Comparison of ENCODE assay signal across 8 mouse cellular contexts in genomic region chr5:5343741-5344140, GRCm38 (mm10).
DNase-seq lines count a peak whose midpoint lies in the region; ATAC-seq and TF ChIP-seq lines count a peak whose summit lies in the region.

No protein-coding gene starts in this region.

- H3K36me3 ChIP-seq in hindbrain, embryonic 12.5 days = no peaks in the 10 kb centered on the region
- H3K36me3 ChIP-seq in hindbrain, postnatal 0 days (ENCODE audit: insufficient read depth, low read length) = no peaks in the 10 kb centered on the region
- no peaks in the 10 kb centered on the region for H3K36me3 ChIP-seq in embryonic facial prominence, embryonic 13.5 days
- no peaks in the 10 kb centered on the region for H3K36me3 ChIP-seq in limb, embryonic 12.5 days

- WGBS in hindbrain, embryonic 12.5 days = 80% methylated on average over 2 of the region's 2 CpGs
- 89% methylated on average over 2 of the region's 2 CpGs for WGBS in hindbrain, postnatal 0 days
- 79% methylated on average over 2 of the region's 2 CpGs for WGBS in embryonic facial prominence, embryonic 13.5 days
- 86% methylated on average over 2 of the region's 2 CpGs for WGBS in limb, embryonic 12.5 days

- peaks cover 25% of the 10 kb centered on the region for H3K4me1 ChIP-seq in hindbrain, embryonic 12.5 days
- H3K4me1 ChIP-seq in hindbrain, postnatal 0 days (ENCODE audit: insufficient read depth, low read length) = peaks cover 11% of the 10 kb centered on the region; the same call in 1 of the 2 replicates
- H3K4me1 ChIP-seq in embryonic facial prominence, embryonic 13.5 days = peaks cover 28% of the 10 kb centered on the region
- H3K4me1 ChIP-seq in limb, embryonic 12.5 days (replicated peaks) = peaks cover 28% of the 10 kb centered on the region

- H3K27ac ChIP-seq in hindbrain, embryonic 12.5 days = peak overlapping the region; percentile 84
- H3K27ac ChIP-seq in hindbrain, postnatal 0 days = no peak overlapping the region; the same call in 1 of the 2 replicates
- 0 out of 2 replicates have a peak overlapping the region, but pooled peaks have one; percentile 34 for H3K27ac ChIP-seq in embryonic facial prominence, embryonic 13.5 days
- H3K27ac ChIP-seq in limb, embryonic 12.5 days = peak overlapping the region; percentile 86

- DNase-seq in hindbrain, postnatal 0 days (ENCODE audit: low spot score) = no peak
- peak; percentile 39 for DNase-seq in Muller cell, postnatal 12 days (ENCODE audit: inconsistent ontology term)
- DNase-seq in right cerebral cortex, postnatal 10 days (ENCODE audit: low spot score in 2 of 2) = no peak
- DNase-seq in MN1 (ENCODE audit: low spot score) = no peak
- DNase-seq in urinary bladder, postnatal 36 days (ENCODE audit: low spot score in 2 of 2) = no peak

- H3K4me2 ChIP-seq in hindbrain, embryonic 12.5 days (replicated peaks) = no peak overlapping the region
- no peak overlapping the region for H3K4me2 ChIP-seq in hindbrain, postnatal 0 days (ENCODE audit: low read depth, low read length)
- no peak overlapping the region for H3K4me2 ChIP-seq in embryonic facial prominence, embryonic 13.5 days
- no peak overlapping the region for H3K4me2 ChIP-seq in limb, embryonic 12.5 days

- H3K9ac ChIP-seq in hindbrain, embryonic 12.5 days = no peak overlapping the region
- no peak overlapping the region for H3K9ac ChIP-seq in hindbrain, postnatal 0 days (replicated peaks; ENCODE audit: low read length)
- H3K9ac ChIP-seq in embryonic facial prominence, embryonic 13.5 days = no peak overlapping the region
- H3K9ac ChIP-seq in limb, embryonic 12.5 days (replicated peaks) = no peak overlapping the region

- no peak for TF ChIP-seq CTCF in hindbrain, postnatal 0 days (IDR thresholded peaks at IDR 0.05; ENCODE audit: low read depth)

- no peaks in the 10 kb centered on the region for H3K27me3 ChIP-seq in hindbrain, embryonic 12.5 days
- no peaks in the 10 kb centered on the region for H3K27me3 ChIP-seq in hindbrain, postnatal 0 days (ENCODE audit: insufficient read depth, low read length)
- no peaks in the 10 kb centered on the region for H3K27me3 ChIP-seq in embryonic facial prominence, embryonic 13.5 days
- H3K27me3 ChIP-seq in limb, embryonic 12.5 days = no peaks in the 10 kb centered on the region

- ATAC-seq in hindbrain, embryonic 12.5 days (ENCODE audit: low FRiP score) = no peak; the same call in 1 of the 2 replicates
- no peak for ATAC-seq in hindbrain, postnatal 0 days
- no peak for ATAC-seq in embryonic facial prominence, embryonic 13.5 days (ENCODE audit: insufficient number of reproducible peaks, insufficient read depth, low FRiP score, low TSS enrichment, low read depth)
- no peak for ATAC-seq in limb, embryonic 12.5 days (ENCODE audit: insufficient number of reproducible peaks, insufficient read depth, low FRiP score, low TSS enrichment, low read depth)

- H3K9me3 ChIP-seq in hindbrain, embryonic 12.5 days (replicated peaks) = no peaks in the 10 kb centered on the region; the same call in 1 of the 2 replicates
- no peaks in the 10 kb centered on the region for H3K9me3 ChIP-seq in hindbrain, postnatal 0 days (ENCODE audit: low read length)
- H3K9me3 ChIP-seq in embryonic facial prominence, embryonic 13.5 days = no peaks in the 10 kb centered on the region
- no peaks in the 10 kb centered on the region for H3K9me3 ChIP-seq in limb, embryonic 12.5 days

- no peak overlapping the region for H3K4me3 ChIP-seq in hindbrain, embryonic 12.5 days
- no peak overlapping the region for H3K4me3 ChIP-seq in hindbrain, postnatal 0 days (ENCODE audit: low read length)
- no peak overlapping the region for H3K4me3 ChIP-seq in embryonic facial prominence, embryonic 13.5 days
- H3K4me3 ChIP-seq in limb, embryonic 12.5 days (replicated peaks) = no peak overlapping the region
